Mouse (Mus musculus) lung, embryonic 14.5 days (tissue): ENCODE measurements at regions not wholly inside any gene's neighbourhood (a gene's known extent, or its start where the extent isn't known, plus 50 kb on each side); places are given as distances from the start of the nearest gene placed in this dataset.

ENCODE experiments used
- ATAC-seq: fragments of 200-750 bp; cut with Nextera tagmentation; 2 replicates; pipeline ENCODE4 v1.8.0; 2017; ENCODE audit warnings: mild to moderate bottlenecking, moderate TSS enrichment, moderate library complexity; ENCODE audit not compliant: insufficient read depth
- DNase-seq: peaks from one replicate; pipeline ENCODE4 v3.0.0-alpha.2; 2015
- H3K27ac ChIP-seq: fragments of 300-500 bp; sonication (generic); 2 replicates; pipeline ENCODE4 v1.5.1; 2014; ENCODE audit warnings: low read depth, mild to moderate bottlenecking, moderate library complexity
- H3K27me3 ChIP-seq: fragments of 300-500 bp; sonication (generic); 2 replicates; pipeline ENCODE4 v1.6.1; 2014; ENCODE audit warnings: low read length, control low read depth; ENCODE audit not compliant: insufficient read depth
- H3K36me3 ChIP-seq: fragments of 300-500 bp; sonication (generic); 2 replicates; pipeline ENCODE4 v1.6.1; 2014; ENCODE audit warnings: control low read depth; ENCODE audit not compliant: insufficient read depth
- H3K4me1 ChIP-seq: fragments of 300-500 bp; sonication (generic); 2 replicates; pipeline ENCODE4 v1.6.1; 2014; ENCODE audit warnings: antibody characterized with exemption, control low read depth; ENCODE audit not compliant: insufficient read depth
- H3K4me2 ChIP-seq: fragments of 300-500 bp; sonication (generic); 2 replicates; pipeline ENCODE4 v1.6.1; 2014; ENCODE audit warnings: mild to moderate bottlenecking
- H3K4me3 ChIP-seq: fragments of 300-500 bp; sonication (generic); 2 replicates; pipeline ENCODE4 v1.5.1; 2014; ENCODE audit warnings: low read depth, low read length
- H3K9ac ChIP-seq: fragments of 300-500 bp; sonication (generic); 2 replicates; pipeline ENCODE4 v1.6.1; 2014
- H3K9me3 ChIP-seq: fragments of 300-500 bp; sonication (generic); 2 replicates; pipeline ENCODE4 v1.6.1; 2016; ENCODE audit warnings: low read depth, low read length, control low read depth
- CTCF ChIP-seq: IDR thresholded peaks from 2 replicates; pipeline ENCODE4 v1.5.1; 2016; ENCODE audit warnings: antibody characterized with exemption, low read depth
- WGBS: fragments of 180-500 bp; shearing (Covaris S2); extraction: QIAGEN DNeasy Blood & Tissue Kit; methylation state at CpG from one replicate; pipeline ENCODE4 v1.1.7; 2014; 5-methylcytosine and 5-hydroxymethylcytosine counted together

- WGBS: 74% methylated on average over 12 of the region's 12 CpGs
- no peaks in the 10 kb centered on the region for H3K27me3 ChIP-seq
- DNase-seq: no peak
- no peak overlapping the region for H3K27ac ChIP-seq
- TF ChIP-seq CTCF: no peak
- no peak overlapping the region for H3K9ac ChIP-seq
- no peaks in the 10 kb centered on the region for H3K9me3 ChIP-seq
- H3K4me2 ChIP-seq: no peak overlapping the region
- H3K36me3 ChIP-seq: no peaks in the 10 kb centered on the region
- ATAC-seq: no peak
- no peak overlapping the region for H3K4me3 ChIP-seq
- H3K4me1 ChIP-seq: no peaks in the 10 kb centered on the region
Observed at GRCm38 (mm10) chr4:7979772-7980351, 259.0 kb downstream of the Car8 start.

DNA sequence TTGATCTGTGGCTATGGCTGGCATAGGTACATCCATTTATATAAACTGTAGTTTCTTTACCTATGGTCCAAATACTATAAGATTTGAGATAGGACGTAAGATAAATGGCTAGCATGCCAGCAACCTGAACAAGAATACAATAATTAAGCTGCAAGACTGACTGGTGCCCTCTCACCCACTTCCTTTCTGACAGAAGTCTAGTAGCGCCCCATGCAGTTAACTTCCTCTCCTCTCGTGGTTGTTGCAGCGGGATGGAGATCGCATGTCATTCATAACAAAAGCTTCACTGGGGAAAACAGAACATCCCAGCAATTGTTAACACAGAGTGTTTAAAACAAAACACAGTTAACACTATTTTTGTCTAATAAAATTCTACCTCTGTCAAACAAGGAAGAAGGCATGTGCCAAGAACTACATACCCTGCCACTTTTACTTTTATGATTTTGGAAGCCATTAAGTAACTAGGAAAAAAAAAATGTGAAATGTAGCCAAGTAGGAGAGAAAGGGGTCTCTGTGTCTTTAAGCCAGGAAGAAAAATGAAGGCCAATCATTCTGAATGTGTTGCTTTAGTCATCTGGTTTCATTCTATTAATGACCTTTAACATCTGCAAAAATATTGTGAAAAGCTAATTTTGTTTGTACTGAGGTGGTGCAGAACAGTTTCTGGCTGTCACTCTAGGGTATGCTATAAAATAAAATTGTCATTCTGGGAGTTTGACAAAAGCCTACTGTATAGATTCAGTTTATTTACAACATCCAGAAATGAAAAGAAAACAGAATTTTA, 261.0 kb downstream of the Car8 start:
- DNase-seq (no peak), ATAC-seq (no peak)
- no peaks in the 10 kb centered on the region for H3K27me3 ChIP-seq
- H3K27ac ChIP-seq: no peak overlapping the region
- TF ChIP-seq CTCF: no peak
- no peak overlapping the region for H3K4me2 ChIP-seq
- no peak overlapping the region for H3K9ac ChIP-seq
- whole genome bisulfite sequencing: 68% methylated on average over 5 of the region's 5 CpGs
- no peaks in the 10 kb centered on the region for H3K4me1 ChIP-seq
- H3K36me3 ChIP-seq: no peaks in the 10 kb centered on the region
- no peaks in the 10 kb centered on the region for H3K9me3 ChIP-seq
- H3K4me3 ChIP-seq: no peak overlapping the region

GRCm38 (mm10) chr4:7970272-7970671, 268.6 kb downstream of the Car8 start:
- H3K4me2 ChIP-seq: no peak overlapping the region
- WGBS: 52% methylated on average over 6 of the region's 6 CpGs
- ATAC-seq: no peak
- TF ChIP-seq CTCF: no peak
- H3K4me1 ChIP-seq: no peaks in the 10 kb centered on the region
- no peaks in the 10 kb centered on the region for H3K36me3 ChIP-seq
- no peak overlapping the region for H3K4me3 ChIP-seq
- no peak overlapping the region for H3K27ac ChIP-seq
- no peaks in the 10 kb centered on the region for H3K9me3 ChIP-seq
- DNase-seq: no peak
- H3K27me3 ChIP-seq: no peaks in the 10 kb centered on the region
- H3K9ac ChIP-seq: no peak overlapping the region

DNA sequence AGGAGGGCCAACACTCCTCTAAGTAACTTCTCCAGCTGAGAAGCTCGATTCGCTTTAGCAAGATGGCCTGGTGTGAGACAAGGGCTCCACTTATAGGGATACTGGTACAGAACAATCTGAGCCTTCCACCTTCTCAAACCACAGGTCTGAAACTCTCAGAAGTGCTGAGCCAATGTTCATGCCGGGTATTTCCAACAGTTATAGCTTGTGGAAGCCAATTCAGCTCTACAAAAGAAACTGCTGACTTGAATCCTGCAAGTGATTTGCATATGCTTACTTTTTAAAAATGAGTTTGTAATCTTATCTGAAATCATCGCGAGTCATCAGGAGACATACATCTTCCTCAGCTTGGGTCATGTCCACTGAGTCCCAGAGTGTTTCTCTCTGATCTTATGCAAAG, 273.2 kb downstream of the Car8 start:
- WGBS: 89% methylated on average over 5 of the region's 5 CpGs
- no peak for ATAC-seq

GRCm38 (mm10) chr4:7961521-7962172, 277.2 kb downstream of the Car8 start:
- 58% methylated on average over 5 of the region's 5 CpGs for WGBS
- Histone ChIP-seq H3K36me3 (no peaks in the 10 kb centered on the region), H3K4me2 (no peak overlapping the region), H3K27ac (no peak overlapping the region), H3K4me3 (no peak overlapping the region), H3K4me1 (no peaks in the 10 kb centered on the region), H3K27me3 (no peaks in the 10 kb centered on the region), H3K9me3 (no peaks in the 10 kb centered on the region), H3K9ac (no peak overlapping the region)
- ATAC-seq (no peak), DNase-seq (no peak)
- no peak for TF ChIP-seq CTCF

More for the DNA sequence above, 273.2 kb downstream of the Car8 start:
- H3K4me2 ChIP-seq: no peak overlapping the region
- H3K9ac ChIP-seq: no peak overlapping the region
- no peaks in the 10 kb centered on the region for H3K4me1 ChIP-seq
- H3K27me3 ChIP-seq: no peaks in the 10 kb centered on the region
- no peak overlapping the region for H3K4me3 ChIP-seq
- no peaks in the 10 kb centered on the region for H3K9me3 ChIP-seq
- H3K27ac ChIP-seq: no peak overlapping the region
- no peak for TF ChIP-seq CTCF
- no peaks in the 10 kb centered on the region for H3K36me3 ChIP-seq
- no peak for DNase-seq

DNA sequence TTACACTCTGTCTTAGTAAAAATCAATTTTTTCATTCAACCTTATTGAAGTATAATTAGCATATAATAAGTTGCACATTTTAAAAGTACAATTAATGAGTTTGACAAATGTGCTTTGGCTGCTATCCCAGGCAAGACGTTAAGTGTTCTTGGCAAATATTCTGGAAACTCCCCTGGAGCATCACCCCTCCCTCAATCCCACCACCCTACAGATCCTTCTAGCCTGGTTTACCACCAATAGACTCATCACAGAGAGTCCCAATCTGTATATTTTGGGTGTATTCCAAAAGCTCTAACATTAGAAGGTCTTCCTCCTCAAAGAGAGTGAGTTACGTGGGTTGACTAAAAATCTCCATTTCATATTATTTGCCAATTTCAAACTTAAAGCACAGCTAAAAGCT, 278.5 kb downstream of the Car8 start:
- Histone ChIP-seq H3K9ac (no peak overlapping the region), H3K9me3 (no peaks in the 10 kb centered on the region), H3K4me3 (no peak overlapping the region), H3K27me3 (no peaks in the 10 kb centered on the region), H3K4me2 (no peak overlapping the region), H3K27ac (no peak overlapping the region), H3K4me1 (no peaks in the 10 kb centered on the region), H3K36me3 (no peaks in the 10 kb centered on the region)
- no peak for TF ChIP-seq CTCF
- 37% methylated on average over 2 of the region's 2 CpGs for WGBS
- DNase-seq (no peak), ATAC-seq (no peak)

GRCm38 (mm10) chr4:7948020-7948419, 290.8 kb downstream of the Car8 start:
- no peaks in the 10 kb centered on the region for H3K4me1 ChIP-seq
- H3K27ac ChIP-seq: no peak overlapping the region
- DNase-seq: no peak
- no peak overlapping the region for H3K4me2 ChIP-seq
- no peaks in the 10 kb centered on the region for H3K27me3 ChIP-seq
- no peaks in the 10 kb centered on the region for H3K36me3 ChIP-seq
- TF ChIP-seq CTCF: no peak
- no peak overlapping the region for H3K4me3 ChIP-seq
- no peak for ATAC-seq
- WGBS: 70% methylated on average over 1 of the region's 1 CpGs
- H3K9ac ChIP-seq: no peak overlapping the region
- H3K9me3 ChIP-seq: no peaks in the 10 kb centered on the region
